Mouse (Mus musculus) MN1 (cell line): ENCODE data around the gene Abo.
A peak's percentile ranks its signal among the peaks of the same experiment; 100 is the strongest.

ENCODE experiments used
- DNase-seq: peaks from one replicate; pipeline ENCODE4 v3.0.0-alpha.2; 2016; ENCODE audit warnings: low spot score

Abo gene

DNA sequence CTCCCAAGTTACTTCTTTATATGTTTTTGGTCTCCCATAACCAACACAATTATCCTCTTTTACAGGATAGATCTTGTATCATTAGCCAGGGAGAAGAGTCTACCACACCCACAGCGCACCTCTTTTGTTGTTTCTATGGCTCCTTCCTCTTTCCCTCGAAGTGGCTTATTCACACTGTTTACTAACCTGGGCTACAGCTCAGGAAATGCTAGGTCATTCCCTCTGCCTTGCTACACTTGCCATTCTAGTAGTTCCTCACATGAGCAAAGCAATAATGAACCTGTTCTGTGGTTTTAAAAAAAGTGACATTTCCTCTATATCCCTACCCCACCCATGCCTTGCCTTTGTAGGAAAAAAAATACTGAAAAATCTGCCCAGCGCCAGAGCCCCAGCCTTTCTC, 1.9 kb downstream of the Abo start:
- DNase-seq: no peak

- DNase-seq: peak; percentile 26
These were observed 17.1 kb downstream of the Abo start for GRCm38 (mm10) chr2:26847706-26848105.

GRCm38 (mm10) chr2:26832478-26832877, 32.3 kb downstream of the Abo start:
- no peak for DNase-seq

GRCm38 (mm10) chr2:26828047-26828446, 36.7 kb downstream of the Abo start:
- DNase-seq: no peak

- no peak for DNase-seq
These were observed 37.4 kb downstream of the Abo start for GRCm38 (mm10) chr2:26827261-26827975.
